Mouse (Mus musculus): ENCODE data around the gene Mapkapk3.
"Not testable (repeated sequence)": the region's sequence is repeated elsewhere in the genome, so short reads cannot be mapped to it uniquely, and the experiment has no call there.

The Mapkapk3 gene

DNA sequence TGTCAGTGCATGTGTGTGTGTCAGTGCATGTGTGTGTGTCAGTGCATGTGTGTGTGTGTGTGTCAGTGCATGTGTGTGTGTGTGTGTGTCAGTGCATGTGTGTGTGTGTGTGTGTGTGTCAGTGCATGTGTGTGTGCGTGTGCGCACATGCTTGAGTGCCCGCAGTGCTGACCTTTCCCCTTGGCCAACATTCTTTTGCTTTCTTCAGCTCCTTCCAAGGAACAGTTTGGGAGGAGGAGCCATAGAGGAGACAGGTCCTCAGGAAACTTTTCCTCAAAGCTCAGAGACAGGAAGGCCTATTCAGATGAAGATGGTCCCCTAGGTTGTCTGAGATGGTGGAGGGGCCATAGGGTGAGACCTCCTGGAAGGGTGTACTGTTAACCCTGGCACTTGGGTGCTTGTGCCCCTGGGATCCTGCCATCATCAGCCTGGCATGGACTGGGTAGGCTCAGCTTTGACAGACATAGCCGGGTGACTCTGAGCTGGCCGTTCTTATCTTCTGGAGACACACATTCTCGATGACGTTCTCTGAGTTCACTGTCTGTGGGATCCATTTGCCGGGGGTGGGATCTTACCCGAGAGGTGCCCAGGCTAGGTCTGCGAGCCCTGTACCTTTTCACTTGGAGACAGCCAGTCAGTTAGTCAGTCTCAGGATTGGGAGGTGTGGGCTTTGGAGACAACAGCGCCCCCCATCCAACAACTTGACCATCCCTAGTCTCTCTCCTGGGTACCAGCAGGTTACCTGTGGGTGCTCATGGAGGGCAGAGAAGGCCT lies 17.6 kb upstream of the Mapkapk3 start:
- DNase-seq (ENCODE audit: low read depth, low spot score), result no peak

DNA sequence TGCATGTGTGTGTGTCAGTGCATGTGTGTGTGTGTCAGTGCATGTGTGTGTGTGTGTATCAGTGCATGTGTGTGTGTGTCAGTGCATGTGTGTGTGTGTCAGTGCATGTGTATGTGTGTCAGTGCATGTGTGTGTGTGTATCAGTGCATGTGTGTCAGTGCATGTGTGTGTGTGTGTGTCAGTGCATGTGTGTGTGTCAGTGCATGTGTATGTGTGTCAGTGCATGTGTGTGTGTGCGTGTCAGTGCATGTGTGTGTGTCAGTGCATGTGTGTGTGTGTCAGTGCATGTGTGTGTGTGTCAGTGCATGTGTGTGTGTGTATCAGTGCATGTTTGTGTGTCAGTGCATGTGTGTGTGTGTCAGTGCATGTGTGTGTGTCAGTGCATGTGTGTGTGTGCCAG lies 17.0 kb upstream of the Mapkapk3 start:
- DNase-seq (ENCODE audit: low read depth, low spot score), result not testable (repeated sequence)

DNA sequence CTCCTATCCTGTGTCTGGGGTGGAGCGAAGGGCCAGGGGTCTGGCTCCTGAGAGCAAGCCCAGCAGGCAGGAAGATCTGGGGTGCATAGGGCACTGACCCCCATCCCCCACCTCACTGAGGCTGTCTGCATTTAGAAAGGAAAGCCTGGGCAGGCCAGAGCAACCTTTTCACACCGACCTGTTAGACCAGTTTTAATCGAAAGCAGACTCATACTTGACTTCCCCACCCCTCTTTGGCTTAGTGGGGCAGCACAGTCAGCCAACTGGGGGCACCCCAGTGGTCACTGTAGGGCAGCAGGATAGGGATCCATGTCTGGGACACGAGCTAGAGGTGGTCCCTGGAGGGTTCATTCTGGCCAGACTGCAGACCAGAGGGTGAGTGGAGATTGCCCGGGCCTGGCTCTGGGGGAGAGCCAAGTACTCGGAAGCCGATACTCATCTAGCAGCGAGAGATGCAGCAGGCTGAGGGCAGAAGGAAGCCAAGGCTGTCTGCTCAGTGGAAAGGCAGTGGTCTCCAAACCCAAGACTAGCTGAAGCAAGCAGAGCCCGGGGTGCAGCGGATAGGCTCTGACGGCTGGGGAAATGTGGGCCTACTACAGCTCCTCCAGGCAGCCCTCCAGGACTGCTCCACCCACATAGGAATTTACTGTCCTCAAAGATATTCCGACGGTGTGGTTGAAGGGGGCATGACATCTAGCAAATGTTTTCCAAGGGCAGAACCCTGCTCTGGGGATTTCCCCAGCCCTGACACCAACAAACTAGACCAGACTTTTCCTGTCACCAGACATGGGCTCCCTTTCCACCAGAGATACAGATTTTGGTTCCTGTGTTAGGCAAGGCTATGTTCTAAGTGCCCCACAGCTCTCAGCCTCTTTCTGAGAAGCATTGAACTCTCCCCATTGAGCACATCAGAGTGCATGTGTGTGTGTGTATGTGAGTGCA lies 16.2 kb upstream of the Mapkapk3 start:
- peak; percentile 61 for DNase-seq (ENCODE audit: low read depth, low spot score)

DNA sequence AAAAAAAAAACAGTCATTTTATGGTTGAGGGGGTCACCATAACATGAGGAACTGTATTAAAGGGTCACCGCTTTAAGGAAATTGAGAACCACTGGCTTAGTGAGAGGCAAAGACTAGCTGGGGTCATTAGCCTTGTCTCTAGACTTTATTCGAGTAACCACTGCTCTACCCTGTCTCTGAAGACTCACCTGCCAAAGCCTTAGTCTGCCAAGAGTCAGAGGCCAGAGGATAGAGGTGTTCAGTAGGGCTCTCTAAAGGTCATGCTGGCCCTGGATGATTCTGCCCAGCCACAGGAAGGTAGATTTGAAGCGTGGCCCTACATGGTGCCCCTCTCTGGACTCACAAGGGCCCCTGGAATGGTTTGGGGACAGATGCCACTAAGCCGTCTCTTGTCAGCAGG lies 15.3 kb upstream of the Mapkapk3 start:
- DNase-seq (ENCODE audit: low read depth, low spot score), result no peak

DNA sequence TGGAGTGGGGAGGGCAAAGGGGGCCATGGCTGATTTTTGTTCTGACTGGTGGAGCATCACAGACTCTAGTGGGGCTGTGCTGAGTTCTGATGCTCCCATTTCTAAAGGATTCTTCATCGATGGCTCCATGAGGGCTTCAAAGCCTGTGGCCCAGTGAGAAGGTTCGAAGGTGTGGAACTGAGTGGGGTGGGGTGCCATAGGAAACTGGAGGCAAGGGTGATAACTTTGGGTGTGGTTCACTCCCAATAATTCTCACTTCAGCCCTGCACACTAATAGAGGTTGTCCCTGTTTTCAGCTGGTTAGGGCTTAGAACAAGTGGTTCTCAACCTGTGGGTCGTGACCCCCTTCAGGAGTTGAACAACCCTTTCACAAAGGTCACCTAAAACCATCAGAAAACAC lies 14.7 kb upstream of the Mapkapk3 start:
- no peak for DNase-seq (ENCODE audit: low read depth, low spot score)

DNA sequence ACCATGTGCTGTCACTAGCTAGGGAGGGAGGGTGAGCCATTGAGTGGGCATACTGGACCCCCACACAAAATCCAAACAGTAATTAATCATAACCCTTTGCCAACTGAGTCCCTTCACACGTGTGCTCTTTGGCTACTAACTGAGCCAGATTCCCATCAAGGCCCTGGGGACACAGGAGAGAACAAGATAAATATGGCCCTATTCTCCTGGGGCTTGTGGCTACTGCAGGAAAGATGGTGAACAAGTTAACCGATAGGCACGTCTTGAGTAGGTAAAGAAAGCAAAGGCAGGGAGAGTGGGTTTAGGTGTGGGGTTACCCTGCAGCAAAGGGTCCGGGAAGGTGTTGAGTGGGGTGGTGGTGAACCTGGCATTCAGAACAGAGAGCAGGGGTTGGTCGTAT lies 14.2 kb upstream of the Mapkapk3 start:
- DNase-seq (ENCODE audit: low read depth, low spot score), result no peak

DNA sequence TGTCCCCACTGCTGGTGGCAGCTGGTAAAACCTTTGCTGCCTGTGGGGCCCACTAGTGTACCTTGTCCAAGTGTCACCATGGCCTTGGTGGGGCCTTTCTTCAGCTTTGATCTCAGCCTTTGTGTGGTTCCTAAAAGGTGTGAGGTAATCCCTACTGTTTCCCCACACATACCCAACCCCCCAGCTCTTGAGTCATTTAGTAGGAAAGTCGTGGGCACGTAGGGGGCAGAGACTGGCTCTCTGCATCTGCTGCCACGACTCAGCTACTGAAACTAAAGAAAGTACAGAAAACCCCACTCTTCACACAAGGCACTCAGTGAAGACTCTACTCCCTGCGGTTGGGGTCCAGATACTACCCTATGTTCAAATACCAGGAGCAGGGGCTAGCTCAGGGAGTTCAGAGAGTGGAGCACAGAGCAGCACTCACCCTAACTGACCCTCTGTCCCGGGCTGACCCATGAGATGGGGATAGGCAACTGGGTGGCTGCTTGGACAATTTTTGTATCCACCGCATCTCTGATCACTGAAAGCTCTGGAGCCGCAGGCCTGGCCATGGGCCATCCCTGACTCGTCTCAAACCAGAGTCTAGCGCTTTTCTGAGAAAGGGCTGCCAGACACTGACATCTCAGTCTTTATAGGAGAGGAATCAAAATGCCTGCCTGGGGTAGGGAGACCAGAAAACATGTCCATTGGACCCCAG lies 13.6 kb upstream of the Mapkapk3 start:
- DNase-seq (ENCODE audit: low read depth, low spot score), result no peak

DNA sequence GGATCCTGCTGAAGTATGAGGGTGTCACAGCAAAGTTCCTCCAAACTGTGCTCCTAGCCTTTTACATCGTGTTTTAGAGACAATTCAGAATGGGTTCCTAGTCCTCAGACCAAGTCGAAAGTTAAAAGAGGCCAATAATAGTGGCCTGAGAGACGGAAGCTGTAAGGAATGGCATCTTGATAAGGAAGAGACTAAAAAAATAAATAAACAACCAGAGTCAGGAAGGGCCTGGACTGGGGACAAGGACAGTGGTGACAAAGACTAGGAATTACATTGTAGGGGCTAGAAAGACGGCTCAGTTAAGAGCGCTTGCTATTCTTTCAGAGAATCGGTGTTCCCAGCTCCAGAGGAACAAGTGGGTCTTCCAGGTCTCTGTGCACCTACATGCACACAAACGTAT lies 12.9 kb upstream of the Mapkapk3 start:
- DNase-seq (ENCODE audit: low read depth, low spot score), result no peak

DNA sequence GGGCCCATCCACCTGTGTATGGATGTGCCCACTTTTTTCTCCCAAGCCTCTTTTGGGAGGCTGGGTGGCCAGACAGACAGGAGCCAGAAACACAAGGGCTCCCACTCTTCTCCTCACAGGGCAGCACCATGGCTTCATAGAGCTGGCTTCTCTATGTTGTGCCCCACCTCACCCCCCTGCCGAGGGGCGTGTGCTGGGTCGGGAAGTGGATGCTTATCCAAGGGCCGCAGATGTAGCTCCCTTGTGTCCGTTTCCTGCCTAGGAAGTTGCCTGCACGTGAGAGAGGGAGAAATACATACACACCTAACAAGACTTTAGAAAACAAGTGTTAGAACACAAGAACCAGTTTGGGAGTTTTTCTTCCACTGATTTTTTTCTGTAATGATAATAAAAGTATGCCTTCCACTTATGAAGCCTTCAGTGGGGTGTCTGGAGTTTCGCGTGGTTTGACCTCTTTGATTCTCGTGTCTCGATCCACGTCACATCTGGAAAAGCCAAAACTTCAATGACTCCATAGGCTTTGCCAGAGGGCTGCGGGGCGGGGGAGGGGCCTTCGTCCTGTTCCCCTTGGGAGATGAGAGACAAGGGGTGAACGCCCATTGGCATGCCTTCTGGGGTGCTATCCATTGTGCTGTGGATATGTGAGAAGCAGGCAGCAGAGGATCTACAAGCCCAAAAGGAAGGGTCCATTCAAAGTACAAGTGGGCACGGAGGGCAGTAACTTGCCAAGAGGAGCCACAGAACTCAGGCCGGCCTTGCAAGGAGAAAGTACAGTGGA lies 12.1 kb upstream of the Mapkapk3 start:
- no peak for DNase-seq (ENCODE audit: low read depth, low spot score)

DNA sequence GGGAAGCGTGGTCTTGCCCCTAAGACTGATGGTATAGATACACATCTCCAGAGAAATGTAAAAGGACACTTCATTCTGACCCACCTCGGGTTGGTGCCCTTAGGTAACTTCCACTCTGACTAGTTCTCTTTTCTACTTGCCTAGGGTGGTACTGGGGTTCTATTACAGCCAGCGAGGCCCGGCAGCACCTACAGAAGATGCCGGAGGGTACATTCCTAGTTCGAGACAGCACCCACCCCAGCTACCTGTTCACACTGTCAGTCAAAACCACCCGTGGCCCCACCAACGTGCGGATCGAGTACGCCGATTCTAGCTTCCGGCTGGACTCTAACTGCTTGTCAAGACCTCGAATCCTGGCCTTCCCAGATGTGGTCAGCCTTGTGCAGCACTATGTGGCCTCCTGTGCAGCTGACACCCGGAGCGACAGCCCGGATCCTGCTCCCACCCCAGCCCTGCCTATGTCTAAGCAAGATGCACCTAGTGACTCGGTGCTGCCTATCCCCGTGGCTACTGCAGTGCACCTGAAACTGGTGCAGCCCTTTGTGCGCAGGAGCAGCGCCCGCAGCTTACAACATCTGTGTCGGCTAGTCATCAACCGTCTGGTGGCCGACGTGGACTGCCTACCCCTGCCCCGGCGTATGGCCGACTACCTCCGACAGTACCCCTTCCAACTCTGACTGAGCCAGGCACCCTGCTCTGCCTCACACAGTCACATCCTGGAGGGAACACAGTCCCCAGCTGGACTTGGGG lies 10.7 kb upstream of the Mapkapk3 start:
- no peak for DNase-seq (ENCODE audit: low read depth, low spot score)

DNA sequence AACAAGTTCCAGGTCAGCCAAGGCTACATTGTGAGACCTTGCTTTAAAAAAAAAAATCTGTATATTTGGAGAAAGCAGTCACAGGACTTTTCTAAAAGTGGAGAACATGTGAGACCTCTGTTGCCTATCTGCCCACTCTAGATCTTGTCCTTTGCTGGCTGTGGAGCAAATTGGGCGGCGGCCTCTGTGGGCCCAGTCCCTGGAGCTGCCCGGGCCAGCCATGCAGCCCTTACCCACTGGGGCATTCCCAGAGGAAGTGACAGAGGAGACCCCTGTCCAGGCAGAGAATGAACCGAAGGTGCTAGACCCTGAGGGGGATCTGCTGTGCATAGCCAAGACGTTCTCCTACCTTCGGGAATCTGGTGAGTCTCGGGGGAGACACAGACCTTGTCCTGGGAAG lies 10.1 kb upstream of the Mapkapk3 start:
- DNase-seq (ENCODE audit: low read depth, low spot score), result no peak

DNA sequence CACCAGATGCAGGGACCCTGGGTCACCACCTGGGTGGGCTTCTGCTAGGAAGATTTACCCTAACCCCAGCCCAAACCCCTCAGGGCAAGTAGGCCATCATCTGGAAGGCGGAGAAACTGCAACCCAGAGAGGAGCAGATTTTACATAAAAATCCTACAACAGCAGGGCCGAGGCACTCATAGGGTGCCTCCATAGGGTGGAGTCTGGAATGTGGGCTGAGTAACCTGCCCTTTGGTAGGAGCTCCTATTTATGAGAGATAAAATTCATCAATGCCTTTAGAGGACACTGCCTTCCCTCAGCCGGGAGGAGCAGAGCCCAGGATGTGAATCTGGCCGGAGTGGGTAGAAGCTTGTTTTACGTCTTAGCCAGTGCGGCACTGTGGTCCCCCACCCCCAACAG lies 9.2 kb upstream of the Mapkapk3 start:
- no peak for DNase-seq (ENCODE audit: low read depth, low spot score)

DNA sequence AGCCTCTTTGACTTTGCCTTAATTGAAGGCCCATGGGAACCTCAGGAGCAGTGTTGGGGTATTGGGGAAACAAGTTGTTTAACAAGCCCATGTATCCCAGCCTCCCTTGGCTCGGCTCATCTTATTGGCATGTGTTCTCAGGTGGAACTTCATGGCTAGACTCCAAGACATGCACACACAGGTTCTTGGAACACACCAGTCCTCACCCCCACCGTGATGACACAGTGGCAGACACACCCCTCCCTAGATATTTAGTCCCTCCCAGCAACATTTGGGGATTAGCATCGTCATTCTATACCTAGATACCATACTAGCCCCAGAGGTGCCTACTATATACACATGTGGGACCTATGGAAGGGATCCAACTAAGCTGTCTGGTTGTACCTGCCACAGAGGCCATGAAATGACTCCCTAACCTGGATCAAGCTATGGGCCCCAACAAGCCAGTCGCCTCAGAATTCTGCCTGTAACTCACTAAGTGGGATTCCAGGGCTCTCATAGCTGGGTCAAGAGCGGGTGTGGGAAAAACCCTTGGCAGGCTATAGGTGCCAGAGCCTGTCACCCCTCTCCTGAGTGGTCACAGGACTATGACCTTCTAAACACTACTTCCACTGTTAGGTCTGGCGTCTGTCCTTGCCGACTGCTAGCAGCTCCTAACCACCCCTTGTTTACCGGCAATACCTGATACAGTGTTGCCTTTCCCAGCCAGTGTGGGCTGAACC lies 8.5 kb upstream of the Mapkapk3 start:
- DNase-seq (ENCODE audit: low read depth, low spot score), result peak; percentile 64

DNA sequence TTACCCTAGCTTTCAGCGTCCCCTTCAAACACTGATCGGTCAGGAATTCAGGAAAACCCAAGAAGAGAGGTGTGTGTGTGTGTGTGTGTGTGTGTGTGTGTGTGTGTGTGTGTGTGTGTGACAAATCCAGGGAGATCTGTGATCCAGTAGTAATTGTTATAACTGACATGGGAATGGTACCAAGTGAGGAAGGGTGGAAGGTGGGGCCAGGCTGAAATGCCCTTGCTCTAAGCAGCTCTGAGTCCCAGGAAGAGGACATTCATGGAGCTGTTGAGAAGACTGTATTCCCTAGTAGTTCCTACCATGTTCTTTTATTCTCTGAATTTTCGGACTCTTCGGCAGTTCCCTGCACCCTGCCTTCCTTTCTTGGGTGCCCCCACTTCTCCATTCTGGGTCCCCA lies 8.0 kb upstream of the Mapkapk3 start:
- DNase-seq (ENCODE audit: low read depth, low spot score), result no peak

DNA sequence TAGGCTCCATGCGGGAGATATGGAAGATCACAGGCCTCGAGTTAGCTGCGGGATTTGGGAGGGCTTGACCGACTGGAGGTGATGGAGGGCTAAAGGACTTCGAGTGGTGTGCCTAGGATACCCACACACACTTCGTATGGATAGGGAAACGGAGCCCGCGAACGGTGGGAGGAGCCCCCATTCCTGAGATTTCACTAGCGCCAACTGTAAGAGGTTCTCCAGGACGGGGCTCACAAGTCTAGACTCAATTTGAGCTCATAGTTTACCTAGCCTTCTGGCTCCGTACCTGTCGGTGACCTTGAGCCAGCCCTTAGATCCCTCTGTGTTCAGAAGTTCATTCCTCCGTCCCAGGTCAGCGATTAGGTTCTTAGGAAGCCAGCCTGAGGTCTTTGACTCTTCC lies 7.4 kb upstream of the Mapkapk3 start:
- DNase-seq (ENCODE audit: low read depth, low spot score), result no peak

DNA sequence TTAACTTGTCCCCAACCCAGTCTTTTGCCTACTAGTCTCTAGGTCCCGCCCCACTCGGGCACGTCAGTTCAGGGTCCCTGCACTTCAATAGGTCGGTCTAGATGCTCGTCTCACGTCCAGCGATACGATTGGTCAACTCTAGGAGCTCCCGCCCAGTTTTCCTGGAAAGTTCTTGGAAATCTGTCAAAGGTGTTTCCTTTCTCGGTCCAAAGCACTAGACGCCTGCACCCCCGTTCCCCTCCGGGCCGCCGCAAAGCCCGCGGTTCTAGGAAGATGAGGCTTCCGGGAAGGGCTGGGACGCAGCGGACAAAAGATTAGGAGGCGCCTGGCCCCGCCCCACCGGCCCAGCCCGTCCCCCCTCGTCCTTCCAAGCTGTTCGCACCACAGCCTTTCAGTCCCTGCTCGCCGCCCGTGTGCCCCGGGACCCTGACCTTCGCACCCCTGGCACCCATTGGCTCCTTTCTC lies 6.9 kb upstream of the Mapkapk3 start:
- peak; percentile 97 for DNase-seq (ENCODE audit: low read depth, low spot score)

DNA sequence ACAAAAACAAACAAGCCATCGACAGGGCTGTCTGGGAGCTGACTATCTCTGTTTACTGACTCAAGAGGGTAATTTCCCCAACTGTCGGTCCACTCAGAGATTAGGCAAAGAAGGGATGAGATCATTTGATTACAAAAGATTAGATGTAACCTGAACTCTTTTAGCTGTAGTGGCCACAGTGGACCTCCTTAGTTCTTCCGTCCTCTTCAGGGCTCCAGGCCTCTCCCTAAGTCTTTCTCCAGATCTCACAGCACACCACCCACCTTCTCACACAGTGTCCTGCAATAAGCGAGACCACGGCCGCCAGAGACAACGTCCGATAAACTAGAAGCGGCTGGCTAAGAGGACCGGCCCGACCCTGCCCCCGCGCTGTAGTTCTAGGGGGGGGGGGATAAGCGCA lies 6.4 kb upstream of the Mapkapk3 start:
- no peak for DNase-seq (ENCODE audit: low read depth, low spot score)

DNA sequence AAGGTAGTCTGAATTCAATTTTAAA lies 6.2 kb upstream of the Mapkapk3 start, which contains the start of gene Cish:
Gene Cish, plus strand, starts transcription at position 11 of the 25 bp plus-strand sequence.
- no peak for DNase-seq (ENCODE audit: low read depth, low spot score)

DNA sequence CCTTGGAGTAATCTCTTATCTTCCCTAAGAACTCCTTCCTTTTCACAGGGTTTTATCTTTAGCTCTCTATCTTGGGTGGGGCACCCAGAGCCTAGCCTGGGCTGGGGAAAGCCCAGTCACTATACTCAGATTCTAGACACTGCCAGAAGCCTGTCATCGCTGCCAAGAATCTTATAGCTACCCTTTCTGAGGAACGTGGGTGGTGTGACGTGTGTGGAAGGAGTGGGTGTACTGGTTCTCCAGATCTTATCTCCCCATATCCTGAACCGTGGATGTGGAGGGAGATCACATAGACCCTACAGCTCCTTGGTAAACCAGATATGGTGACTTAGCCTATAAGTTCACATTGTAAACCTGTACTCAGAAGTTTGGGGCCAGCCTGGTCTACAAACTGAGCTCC lies 5.9 kb upstream of the Mapkapk3 start:
- DNase-seq (ENCODE audit: low read depth, low spot score), result no peak

DNA sequence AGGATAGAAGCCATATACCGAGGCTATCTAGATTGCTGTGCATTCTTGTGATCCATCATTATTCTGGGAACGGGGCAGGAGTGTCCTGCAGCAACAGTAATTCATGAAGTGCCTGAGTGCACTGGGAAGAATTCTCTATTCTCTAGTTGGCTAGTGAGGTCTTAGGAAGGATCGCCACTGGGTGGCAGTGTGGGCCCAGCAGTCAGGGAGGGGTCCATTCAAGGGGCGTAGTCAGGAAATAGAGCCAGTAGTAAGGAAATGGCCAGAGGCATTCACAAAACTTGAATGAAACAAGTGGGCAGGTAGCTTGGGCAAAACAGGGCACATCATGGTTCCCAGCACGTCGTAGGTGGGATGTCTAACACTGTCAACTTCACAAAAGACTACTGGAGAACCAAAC lies 4.6 kb upstream of the Mapkapk3 start:
- DNase-seq (ENCODE audit: low read depth, low spot score), result no peak

DNA sequence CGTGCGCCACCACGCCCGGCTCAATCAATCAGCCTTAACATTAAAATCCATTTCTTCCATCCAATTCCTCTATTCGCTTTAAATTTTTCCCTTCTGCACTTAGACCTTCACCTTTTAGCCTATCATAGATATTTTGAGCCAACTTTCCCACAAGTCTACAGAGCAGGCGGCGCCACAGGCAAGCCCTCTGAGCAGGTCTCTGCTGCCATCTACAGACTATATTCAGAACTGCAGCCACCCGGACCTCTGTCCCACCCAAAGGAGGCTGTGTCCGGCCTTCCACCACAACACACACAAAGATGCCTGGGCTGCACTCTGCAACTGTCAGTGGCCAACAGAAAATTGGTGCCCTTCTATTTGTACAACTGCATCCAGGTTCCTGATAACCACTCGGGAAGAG lies 1.2 kb upstream of the Mapkapk3 start:
- DNase-seq (ENCODE audit: low read depth, low spot score), result peak; percentile 75
